Mouse (Mus musculus) neutrophil, adult 65 days (primary cell): ENCODE data around the gene Lipo3. TPM values are rescaled to one million over a fixed set of nuclear protein-coding genes. Genes with fewer than 3 reads are reported as not detected.

Experiments used
- total RNA-seq: library from RNA; stranded (reverse); gene quantifications from 2 replicates; pipeline ENCODE4 v1.2.4, GENCODE M21; 2023

The Lipo3 gene
- total RNA-seq, result 1.1 and 2.0 TPM in 2 replicates

GRCm38 (mm10) chr19:33761287-33762086 is at the start of gene Lipo3:
Gene Lipo3, minus strand, starts transcription at chr19:33761951.

GRCm38 (mm10) chr19:33787359-33787758 is 25.6 kb upstream of the Lipo3 start, which contains the start of gene Lipo1:
Gene Lipo1, minus strand, starts transcription at chr19:33787459.

GRCm38 (mm10) chr19:33751259-33751658 is 10.5 kb downstream of the Lipo3 start, which contains the start of gene Lipo2:
Gene Lipo2, minus strand, starts transcription at chr19:33751359.

GRCm38 (mm10) chr19:33625152-33625551 is 136.6 kb downstream of the Lipo3 start, which contains the start of gene Gm8978:
Gene Gm8978, minus strand, starts transcription at chr19:33625252.

GRCm38 (mm10) chr19:33517680-33518079 is 244.1 kb downstream of the Lipo3 start, which contains the start of gene Lipo4:
Gene Lipo4, minus strand, starts transcription at chr19:33517780.

Other genes with a start within 250 kb of the Lipo3 start
- gene Lipo4, start 244.2 kb downstream of the Lipo3 start, total RNA-seq, result not detected in 2 replicates
- gene Gm8978, start 136.7 kb downstream of the Lipo3 start, total RNA-seq, result not detected in 2 replicates
- gene Lipo2, start 10.6 kb downstream of the Lipo3 start, total RNA-seq, result not detected in 2 replicates
- gene Lipo1, start 25.5 kb upstream of the Lipo3 start, total RNA-seq, result not detected in 2 replicates
- gene Lipf, start 199.2 kb upstream of the Lipo3 start, total RNA-seq, result not detected in 2 replicates
- gene Lipk, start 246.3 kb upstream of the Lipo3 start, total RNA-seq, result not detected in 2 replicates